In genomic region chr7:76371269-76371668, GRCm38 (mm10) we compare ENCODE assay signal across 1 mouse cellular context.
TF ChIP-seq lines count a peak whose summit lies in the region.

No protein-coding gene starts in this region.

TF ChIP-seq in CH12.LX, 34 proteins besides CTCF, POLR2A, EP300 and RAD21 (continued from another document):
- no peak for TF ChIP-seq CHD2 (IDR thresholded peaks at IDR 0.05; ENCODE audit: low read length)
- TF ChIP-seq SMC3 (IDR thresholded peaks at IDR 0.05; ENCODE audit: low read depth, low read length) = no peak
- no peak for TF ChIP-seq ZKSCAN1 (IDR thresholded peaks at IDR 0.05; ENCODE audit: borderline replicate concordance, low read depth, low read length)
- no peak for TF ChIP-seq TCF12 (IDR thresholded peaks at IDR 0.05; ENCODE audit: low read depth, low read length)
- TF ChIP-seq ZC3H11A (IDR thresholded peaks at IDR 0.05; ENCODE audit: low read depth, low read length) = no peak
